Mouse (Mus musculus): ENCODE results near the gene Lemd2. TPM values are rescaled to one million over a fixed set of nuclear protein-coding genes. Genes with fewer than 3 reads are reported as not detected.
"Not testable (repeated sequence)": the region's sequence is repeated elsewhere in the genome, so short reads cannot be mapped to it uniquely, and the experiment has no call there.

The Lemd2 gene
- total and polyA plus RNA-seq, 3 experiments, result 23.9 to 100 (median 45.5) TPM

DNA sequence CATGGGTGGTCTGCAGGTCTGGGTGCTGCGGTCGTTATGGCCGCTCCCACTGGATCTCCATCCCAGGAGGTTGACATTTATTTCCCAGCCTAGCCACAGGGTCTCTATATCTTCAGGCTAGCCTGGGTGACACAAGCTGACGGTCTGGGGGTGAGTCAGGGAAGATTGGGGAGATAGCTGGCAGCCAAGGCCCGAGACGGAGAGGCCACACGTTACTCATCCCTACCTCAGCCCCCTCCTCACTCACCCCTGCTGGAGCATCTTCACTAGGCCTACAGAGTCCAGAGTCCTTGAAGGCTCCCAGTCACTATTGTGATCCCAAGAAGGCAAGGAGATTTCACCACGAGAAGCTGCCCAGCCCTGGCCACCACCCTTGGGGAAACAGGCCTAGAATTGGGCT lies 33.5 kb upstream of the Lemd2 start:
- Histone ChIP-seq H3K4me3 (ENCODE audit: low read depth, low read length) (no peak overlapping the region), H3K4me1 (ENCODE audit: insufficient read depth, low read depth, low read length) (no peaks in the 10 kb centered on the region), H3K27me3 (ENCODE audit: insufficient read depth, low read length) (no peaks in the 10 kb centered on the region; the same call in 1 of the 2 replicates), H3K9me3 (replicated peaks) (peaks cover 68% of the 10 kb centered on the region), H3K36me3 (replicated peaks) (no peaks in the 10 kb centered on the region)
- TF ChIP-seq CTCF (IDR thresholded peaks at IDR 0.05; ENCODE audit: low read depth, low read length) (no peak), POLR2AphosphoS5 (IDR thresholded peaks at IDR 0.05; ENCODE audit: insufficient replicate concordance, low read depth, low read length) (no peak), GATA2 (IDR thresholded peaks at IDR 0.05; ENCODE audit: borderline replicate concordance, low read depth, low read length) (no peak), GATA1 (IDR thresholded peaks at IDR 0.05; ENCODE audit: borderline replicate concordance, low read length) (no peak), TAL1 (conservative IDR thresholded peaks at IDR 0.05; ENCODE audit: low read depth, low read length) (no peak)
- ATAC-seq (ENCODE audit: extremely low read depth, insufficient number of reproducible peaks, low FRiP score, poor library complexity, severe bottlenecking) (no peak), DNase-seq (ENCODE audit: low spot score) (no peak)

DNA sequence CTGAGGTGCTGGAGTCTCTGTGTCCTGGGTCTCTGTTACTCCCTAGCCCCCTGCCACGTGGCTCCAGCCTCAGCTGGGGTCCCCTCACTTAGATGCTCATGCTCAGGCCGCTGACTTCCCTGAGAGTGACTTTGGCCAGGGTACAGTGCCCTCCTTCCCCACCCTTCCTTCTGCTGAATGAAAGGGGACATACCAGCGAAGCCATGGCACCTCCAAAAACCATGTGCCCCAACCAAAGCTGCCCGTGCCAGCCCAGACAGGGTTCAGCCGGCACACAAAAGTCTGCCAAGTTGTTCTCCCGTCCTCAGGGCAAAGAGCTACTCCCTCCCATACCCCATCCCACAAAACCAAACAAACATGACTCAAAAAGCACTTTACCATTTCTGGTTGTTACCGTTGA lies 29.0 kb upstream of the Lemd2 start:
- ATAC-seq (ENCODE audit: extremely low read depth, insufficient number of reproducible peaks, low FRiP score, poor library complexity, severe bottlenecking), result no peak
- DNase-seq (ENCODE audit: low spot score), result no peak
- Histone ChIP-seq H3K4me1 (ENCODE audit: insufficient read depth, low read depth, low read length) (no peaks in the 10 kb centered on the region), H3K27me3 (ENCODE audit: insufficient read depth, low read length) (no peaks in the 10 kb centered on the region; the same call in 1 of the 2 replicates), H3K4me3 (ENCODE audit: low read depth, low read length) (no peak overlapping the region), H3K36me3 (replicated peaks) (no peaks in the 10 kb centered on the region), H3K9me3 (replicated peaks) (peaks cover 69% of the 10 kb centered on the region)
- TF ChIP-seq CTCF (IDR thresholded peaks at IDR 0.05; ENCODE audit: low read depth, low read length), result no peak
- no peak for TF ChIP-seq TAL1 (conservative IDR thresholded peaks at IDR 0.05; ENCODE audit: low read depth, low read length)
- no peak for TF ChIP-seq POLR2AphosphoS5 (IDR thresholded peaks at IDR 0.05; ENCODE audit: insufficient replicate concordance, low read depth, low read length)
- TF ChIP-seq GATA1 (IDR thresholded peaks at IDR 0.05; ENCODE audit: borderline replicate concordance, low read length), result no peak
- no peak for TF ChIP-seq GATA2 (IDR thresholded peaks at IDR 0.05; ENCODE audit: borderline replicate concordance, low read depth, low read length)

DNA sequence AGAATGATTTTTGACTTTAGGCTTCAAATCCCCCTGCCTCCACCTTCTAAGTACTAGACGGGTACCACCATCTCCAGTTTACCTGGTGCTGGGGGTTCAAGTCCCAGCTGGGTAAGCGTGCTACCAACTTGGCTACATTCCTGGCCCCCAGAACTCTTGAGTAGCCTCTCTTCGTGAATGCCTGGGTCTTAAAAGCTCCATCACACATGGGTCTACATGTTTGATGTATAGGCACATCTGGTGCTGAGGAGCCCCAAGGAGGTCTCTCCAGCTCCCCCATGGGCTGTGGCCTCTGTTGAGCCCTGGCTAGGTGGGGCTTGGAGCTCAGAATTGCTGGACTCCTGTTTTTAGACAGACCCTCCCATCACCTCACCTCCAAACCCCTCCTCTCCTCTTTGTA lies 27.9 kb upstream of the Lemd2 start:
- TF ChIP-seq POLR2AphosphoS5 (IDR thresholded peaks at IDR 0.05; ENCODE audit: insufficient replicate concordance, low read depth, low read length) (no peak), CTCF (IDR thresholded peaks at IDR 0.05; ENCODE audit: low read depth, low read length) (no peak), GATA2 (IDR thresholded peaks at IDR 0.05; ENCODE audit: borderline replicate concordance, low read depth, low read length) (no peak), TAL1 (conservative IDR thresholded peaks at IDR 0.05; ENCODE audit: low read depth, low read length) (no peak), GATA1 (IDR thresholded peaks at IDR 0.05; ENCODE audit: borderline replicate concordance, low read length) (no peak)
- H3K9me3 ChIP-seq (replicated peaks), result peaks cover 65% of the 10 kb centered on the region
- no peaks in the 10 kb centered on the region; the same call in 1 of the 2 replicates for H3K27me3 ChIP-seq (ENCODE audit: insufficient read depth, low read length)
- no peak overlapping the region for H3K4me3 ChIP-seq (ENCODE audit: low read depth, low read length)
- no peak for ATAC-seq (ENCODE audit: extremely low read depth, insufficient number of reproducible peaks, low FRiP score, poor library complexity, severe bottlenecking)
- no peak for DNase-seq (ENCODE audit: low spot score)
- no peaks in the 10 kb centered on the region for H3K36me3 ChIP-seq (replicated peaks)
- H3K4me1 ChIP-seq (ENCODE audit: insufficient read depth, low read depth, low read length), result no peaks in the 10 kb centered on the region

DNA sequence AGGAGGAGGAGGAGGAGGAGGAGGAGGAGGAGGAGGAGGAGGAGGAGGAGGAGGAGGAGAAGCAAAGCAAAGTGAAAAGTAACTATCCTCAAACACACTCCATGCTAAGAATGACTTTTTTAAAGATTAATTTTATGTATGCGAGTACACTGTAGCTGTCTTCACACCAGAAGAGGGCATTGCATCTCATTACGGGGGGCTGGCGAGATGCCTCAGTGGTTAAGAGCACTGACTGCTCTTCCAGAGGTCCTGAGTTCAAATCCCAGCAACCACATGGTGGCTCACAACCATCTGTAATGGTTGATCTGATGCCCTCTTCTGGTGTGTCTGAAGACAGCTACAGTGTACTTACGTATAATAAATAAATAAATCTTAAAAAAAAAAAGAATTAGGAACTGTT lies 27.3 kb upstream of the Lemd2 start:
- not testable (repeated sequence) for H3K4me3 ChIP-seq (ENCODE audit: low read depth, low read length); H3K4me1 ChIP-seq (ENCODE audit: insufficient read depth, low read depth, low read length); H3K27me3 ChIP-seq (ENCODE audit: insufficient read depth, low read length); ATAC-seq (ENCODE audit: extremely low read depth, insufficient number of reproducible peaks, low FRiP score, poor library complexity, severe bottlenecking); H3K36me3 ChIP-seq (replicated peaks); DNase-seq (ENCODE audit: low spot score)
- peaks cover 64% of the 10 kb centered on the region for H3K9me3 ChIP-seq (replicated peaks)

DNA sequence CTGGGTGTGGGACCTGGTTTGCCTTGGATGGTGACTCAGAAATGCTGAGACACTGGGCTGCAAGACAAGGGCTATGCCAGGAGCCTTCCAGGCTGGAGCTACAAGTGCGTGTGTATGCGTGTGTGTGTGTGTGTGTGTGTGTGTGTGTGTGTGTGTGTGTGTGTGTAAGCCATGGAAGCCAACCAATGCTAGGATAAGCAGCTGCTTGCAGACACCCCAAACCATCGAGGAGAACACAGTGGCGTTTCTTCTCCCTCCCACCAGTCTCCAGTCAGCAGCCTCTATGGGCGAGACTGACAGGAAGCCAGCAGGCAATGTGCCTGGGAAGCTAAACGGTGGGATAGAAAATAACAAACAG lies 26.9 kb upstream of the Lemd2 start:
- Histone ChIP-seq H3K4me3 (ENCODE audit: low read depth, low read length) (no peak overlapping the region), H3K27me3 (ENCODE audit: insufficient read depth, low read length) (no peaks in the 10 kb centered on the region; the same call in 1 of the 2 replicates), H3K4me1 (ENCODE audit: insufficient read depth, low read depth, low read length) (no peaks in the 10 kb centered on the region), H3K36me3 (replicated peaks) (no peaks in the 10 kb centered on the region), H3K9me3 (replicated peaks) (peaks cover 61% of the 10 kb centered on the region)
- DNase-seq (ENCODE audit: low spot score) (no peak), ATAC-seq (ENCODE audit: extremely low read depth, insufficient number of reproducible peaks, low FRiP score, poor library complexity, severe bottlenecking) (no peak)
- no peak for TF ChIP-seq GATA1 (IDR thresholded peaks at IDR 0.05; ENCODE audit: borderline replicate concordance, low read length)
- no peak for TF ChIP-seq CTCF (IDR thresholded peaks at IDR 0.05; ENCODE audit: low read depth, low read length)
- TF ChIP-seq TAL1 (conservative IDR thresholded peaks at IDR 0.05; ENCODE audit: low read depth, low read length), result no peak
- TF ChIP-seq POLR2AphosphoS5 (IDR thresholded peaks at IDR 0.05; ENCODE audit: insufficient replicate concordance, low read depth, low read length), result no peak

DNA sequence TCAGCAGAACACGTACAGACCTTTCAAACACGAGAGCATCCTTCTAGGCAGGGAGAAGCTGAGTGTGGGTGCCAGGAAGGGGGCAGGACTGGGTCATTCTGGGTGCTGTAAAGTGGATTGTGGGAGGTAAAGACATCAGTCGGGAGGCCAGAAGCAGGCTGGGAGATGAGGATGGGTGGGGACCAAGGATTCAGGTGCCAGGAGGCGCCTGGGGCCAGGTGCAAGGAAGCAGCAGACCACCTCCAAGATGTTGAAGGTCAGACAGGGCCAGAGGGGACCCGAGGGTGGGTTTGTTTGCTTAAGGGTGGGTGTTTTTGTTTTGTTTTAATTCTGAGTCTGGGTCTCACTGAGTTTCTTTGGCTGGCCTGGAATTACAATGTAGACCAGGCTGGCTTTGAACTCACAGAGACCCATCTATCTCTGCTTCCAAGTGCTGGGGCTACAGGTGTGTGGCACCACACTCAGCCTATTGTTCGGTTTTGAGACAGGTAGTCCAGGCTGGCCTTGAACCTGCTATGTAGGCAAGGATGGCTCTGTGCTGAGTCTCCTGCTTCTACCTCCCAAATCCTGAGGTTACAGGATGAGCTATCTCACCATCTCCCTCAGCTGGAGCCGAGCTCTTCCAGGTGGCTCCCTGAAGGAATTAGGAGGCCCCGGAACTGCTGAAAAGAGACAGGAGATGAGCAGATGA lies 26.3 kb upstream of the Lemd2 start:
- Histone ChIP-seq H3K4me3 (ENCODE audit: low read depth, low read length) (no peak overlapping the region), H3K36me3 (replicated peaks) (no peaks in the 10 kb centered on the region), H3K4me1 (ENCODE audit: insufficient read depth, low read depth, low read length) (no peaks in the 10 kb centered on the region), H3K27me3 (ENCODE audit: insufficient read depth, low read length) (no peaks in the 10 kb centered on the region; the same call in 1 of the 2 replicates), H3K9me3 (replicated peaks) (peaks cover 59% of the 10 kb centered on the region)
- TF ChIP-seq GATA2 (IDR thresholded peaks at IDR 0.05; ENCODE audit: borderline replicate concordance, low read depth, low read length), result no peak
- no peak for TF ChIP-seq GATA1 (IDR thresholded peaks at IDR 0.05; ENCODE audit: borderline replicate concordance, low read length)
- no peak for TF ChIP-seq CTCF (IDR thresholded peaks at IDR 0.05; ENCODE audit: low read depth, low read length)
- TF ChIP-seq TAL1 (conservative IDR thresholded peaks at IDR 0.05; ENCODE audit: low read depth, low read length), result no peak
- no peak for TF ChIP-seq POLR2AphosphoS5 (IDR thresholded peaks at IDR 0.05; ENCODE audit: insufficient replicate concordance, low read depth, low read length)
- DNase-seq (ENCODE audit: low spot score) (no peak), ATAC-seq (ENCODE audit: extremely low read depth, insufficient number of reproducible peaks, low FRiP score, poor library complexity, severe bottlenecking) (no peak)
